Mouse (Mus musculus) brain, embryonic 14.5 days (tissue): ENCODE measurements at regions not wholly inside any gene's neighbourhood (a gene's known extent, or its start where the extent isn't known, plus 50 kb on each side); places are given as distances from the start of the nearest gene placed in this dataset.

ENCODE experiments used
- CTCF ChIP-seq: fragments of 200-500 bp; IDR thresholded peaks from 2 replicates; pipeline ENCODE4 v1.5.1; 2012; ENCODE audit warnings: inconsistent platforms, mild to moderate bottlenecking, moderate library complexity, borderline replicate concordance; ENCODE audit not compliant: insufficient read depth, insufficient read length; ENCODE audit errors: extremely low read depth
- POLR2A ChIP-seq: fragments of 200-500 bp; IDR thresholded peaks from 2 replicates; pipeline ENCODE4 v1.6.1; 2012; ENCODE audit warnings: mild to moderate bottlenecking, inconsistent platforms, borderline replicate concordance; ENCODE audit not compliant: poor library complexity, insufficient read depth, insufficient read length, severe bottlenecking; ENCODE audit errors: extremely low read depth

DNA sequence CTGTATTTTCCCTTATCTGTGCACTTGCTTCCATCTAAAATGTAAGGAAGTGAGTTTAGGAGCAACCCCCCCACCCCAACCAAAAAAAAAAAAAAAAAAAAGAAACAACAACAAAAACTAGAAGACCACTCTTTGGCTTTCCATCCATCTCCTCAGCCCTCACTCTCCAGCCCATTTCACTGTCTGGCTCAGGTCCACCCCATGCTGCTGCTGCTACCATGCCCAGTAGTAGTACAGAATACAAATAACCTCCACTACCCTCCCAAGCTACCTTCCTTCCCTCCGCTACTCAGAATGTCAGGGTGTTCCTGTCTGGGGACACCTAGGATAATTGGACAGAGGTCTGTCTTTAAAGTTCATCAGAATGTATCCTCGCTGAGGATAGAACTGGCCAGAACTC is 545.2 kb upstream of the Adam5 start:
- no peak for TF ChIP-seq CTCF
- no peak for TF ChIP-seq POLR2A
